Mouse (Mus musculus) liver, adult 2 months (tissue): ENCODE measurements around the gene Gm14569.

Experiments
- CTCF ChIP-seq: fragments of 200-500 bp; IDR thresholded peaks from 2 replicates; pipeline ENCODE4 v1.5.1; 2011; ENCODE audit warnings: low read depth, low read length, control low read depth
- POLR2A ChIP-seq: fragments of 200-500 bp; IDR thresholded peaks from 2 replicates; pipeline ENCODE4 v1.6.1; 2011; ENCODE audit warnings: low read length, control low read depth; ENCODE audit not compliant: insufficient read depth; ENCODE audit errors: extremely low read depth

DNA sequence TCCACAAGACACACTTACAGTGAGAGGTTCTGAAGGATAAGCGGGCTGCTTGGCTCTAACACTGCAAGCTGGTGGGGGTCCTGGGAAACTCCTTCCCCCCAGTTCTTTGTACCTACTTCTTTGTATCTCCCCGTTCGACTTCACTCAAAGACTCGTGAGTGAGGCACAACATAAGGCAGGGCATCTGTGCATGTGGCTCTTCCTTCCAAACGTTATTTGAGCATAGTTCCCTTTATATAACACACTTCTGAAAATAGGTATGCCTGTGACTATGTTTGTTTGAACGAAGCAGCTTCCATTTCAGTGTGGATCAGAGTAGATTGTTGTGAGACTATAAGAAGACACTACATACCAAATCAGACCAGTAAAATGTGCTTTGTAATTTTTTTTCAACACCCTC, 99.0 kb downstream of the Gm14569 start:
- TF ChIP-seq CTCF (no peak), POLR2A (no peak)
